Mouse (Mus musculus) WW6 (cell line): ENCODE data around the gene Frmd4a.

Experiments used
- DNase-seq: peaks from one replicate; pipeline ENCODE4 v3.0.0-alpha.2; 2013; ENCODE audit warnings: low read depth, low spot score

The Frmd4a gene

DNA sequence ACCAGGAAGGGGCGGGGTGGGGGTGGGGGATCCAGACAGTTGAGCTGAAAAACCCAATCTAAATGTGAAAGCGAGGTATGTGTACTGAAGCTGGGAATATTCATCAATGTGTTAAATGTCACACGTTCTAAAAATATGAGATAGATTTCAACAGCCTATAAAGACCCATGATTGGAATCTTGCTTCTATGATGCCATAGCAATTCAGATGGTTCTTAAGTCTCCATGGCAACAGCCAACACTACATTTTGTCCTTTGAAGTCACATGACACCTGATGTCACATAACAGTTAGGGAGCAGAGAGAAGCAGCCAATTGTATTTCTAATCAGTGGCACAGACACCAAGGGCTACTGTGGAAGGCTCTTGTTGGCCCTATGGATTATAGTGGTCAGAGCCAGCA lies 120.0 kb downstream of the Frmd4a start:
- no peak for DNase-seq

DNA sequence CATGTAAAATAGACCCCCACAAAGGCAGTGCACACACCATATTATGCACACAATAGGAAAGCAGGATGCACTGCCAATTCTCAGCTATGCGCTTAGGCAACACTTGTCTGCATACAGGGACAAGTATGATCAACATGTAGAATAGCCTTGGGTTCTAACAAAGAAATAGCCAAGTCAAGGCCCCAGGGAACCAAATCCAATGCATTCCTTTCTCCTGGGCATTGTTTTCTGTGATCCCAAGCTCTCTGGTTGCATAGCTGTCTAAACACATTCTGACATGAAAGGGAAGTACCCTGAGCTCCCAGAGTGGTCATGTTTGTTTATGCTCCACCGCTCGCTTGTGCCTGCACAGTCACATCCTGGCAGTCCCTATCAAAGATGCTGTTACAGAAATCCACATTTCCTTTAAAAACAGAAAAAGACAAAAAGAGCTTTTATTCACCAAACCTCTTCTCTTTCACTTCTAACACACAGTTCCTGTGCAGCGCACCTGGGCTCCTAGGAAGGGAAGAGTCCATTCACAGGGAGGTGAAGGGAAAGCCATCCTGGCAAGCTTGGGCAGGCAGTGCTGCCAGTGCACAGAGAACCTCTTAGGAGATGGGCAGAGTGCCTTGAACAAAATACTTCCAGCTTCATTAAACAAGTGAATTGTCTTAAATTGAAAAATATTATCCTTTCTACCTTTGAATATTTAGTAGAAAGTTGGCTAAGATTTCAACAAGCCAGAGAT lies 124.9 kb downstream of the Frmd4a start:
- DNase-seq: no peak

GRCm38 (mm10) chr2:4144424-4144823 lies 126.9 kb downstream of the Frmd4a start:
- no peak for DNase-seq

- DNase-seq: no peak
Observed at GRCm38 (mm10) chr2:4152521-4153040, 135.1 kb downstream of the Frmd4a start.

- no peak for DNase-seq
Observed at GRCm38 (mm10) chr2:4153131-4153631, 135.7 kb downstream of the Frmd4a start.

DNA sequence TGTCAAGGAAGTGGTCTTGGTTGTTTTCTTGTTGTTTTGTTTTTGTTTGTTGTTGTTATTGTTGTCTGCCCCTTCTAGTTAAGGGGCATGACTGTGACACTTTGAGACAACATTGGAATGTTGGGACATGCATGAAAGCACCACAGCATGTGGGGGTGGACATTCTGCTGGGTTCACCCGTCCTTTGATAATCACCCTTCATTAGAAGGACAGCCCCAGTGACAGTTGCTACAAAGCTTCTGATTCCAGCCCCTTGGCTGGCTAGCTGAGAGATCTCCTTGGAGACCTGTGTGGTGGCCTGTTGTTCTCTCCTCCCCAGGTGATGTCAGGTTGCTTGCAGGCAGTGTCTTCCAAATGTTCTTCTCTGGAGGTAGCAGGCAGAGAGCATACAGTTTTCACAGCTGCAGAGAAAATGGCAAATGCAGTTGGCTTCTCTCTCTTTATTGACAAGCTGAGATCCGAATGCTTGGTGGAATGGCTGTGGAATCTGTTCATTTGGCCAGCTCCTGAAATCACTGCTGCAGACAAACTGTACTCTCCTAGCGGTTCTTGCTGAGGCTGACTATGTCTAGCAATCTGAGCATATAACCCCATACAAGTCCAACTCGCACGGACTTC lies 136.6 kb downstream of the Frmd4a start:
- no peak for DNase-seq

GRCm38 (mm10) chr2:4154654-4155047 lies 137.1 kb downstream of the Frmd4a start:
- DNase-seq: no peak

DNA sequence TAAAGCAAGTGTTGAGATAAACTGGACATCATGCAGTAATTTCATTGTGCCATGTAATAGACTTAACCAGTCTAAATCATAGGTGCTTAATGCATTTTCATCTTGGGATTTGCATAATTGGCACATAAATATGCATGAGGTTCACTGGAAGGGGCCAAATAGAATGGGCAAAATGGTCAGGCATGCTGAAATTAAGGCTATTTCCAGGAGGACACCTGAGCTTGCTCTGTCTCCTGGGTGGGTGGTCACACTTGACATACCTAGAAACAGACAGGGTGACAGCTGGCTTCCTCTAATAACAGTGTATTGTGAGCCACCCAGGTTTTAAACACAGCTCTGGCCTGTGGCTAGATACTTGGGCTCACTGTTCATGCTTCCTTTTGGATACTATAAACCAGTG lies 137.9 kb downstream of the Frmd4a start:
- no peak for DNase-seq

DNA sequence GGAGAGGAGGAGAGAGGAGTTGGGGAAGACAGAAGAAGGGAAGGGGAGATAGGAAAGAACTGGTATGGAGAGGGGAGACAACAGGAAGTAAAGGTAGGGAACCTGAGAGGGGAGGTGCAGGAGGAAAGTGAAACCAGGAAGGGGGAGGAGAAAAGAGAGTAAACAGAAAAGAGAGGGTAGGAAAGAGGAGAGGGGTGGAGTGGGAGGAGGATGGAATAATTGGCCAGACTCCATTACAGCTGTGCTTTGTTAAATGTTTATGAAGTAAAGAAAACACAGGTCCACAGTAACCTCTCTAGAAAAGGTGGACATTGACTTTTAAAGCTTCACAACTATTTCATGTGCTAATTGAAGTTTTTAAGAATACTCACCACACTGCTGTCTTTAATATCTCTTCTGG lies 139.0 kb downstream of the Frmd4a start:
- DNase-seq: no peak

DNA sequence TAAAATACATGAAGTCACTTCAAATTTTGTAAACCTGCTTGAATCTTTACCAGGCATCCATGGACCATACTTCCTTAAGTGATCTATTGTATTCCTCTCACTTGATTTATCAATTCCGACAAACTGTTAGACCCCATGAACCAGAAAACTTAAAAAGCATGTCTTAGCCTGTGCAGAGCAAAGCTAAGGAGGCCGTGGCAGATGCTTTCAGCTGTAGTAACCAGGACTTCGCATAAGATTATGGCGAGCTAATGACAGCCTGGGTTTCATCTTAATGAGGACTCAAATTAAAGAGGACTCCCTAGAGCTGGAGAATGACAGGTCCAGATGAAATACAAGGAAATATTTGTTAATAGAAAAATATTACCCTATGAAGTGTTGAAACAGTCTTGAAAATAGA lies 139.9 kb downstream of the Frmd4a start:
- no peak for DNase-seq

DNA sequence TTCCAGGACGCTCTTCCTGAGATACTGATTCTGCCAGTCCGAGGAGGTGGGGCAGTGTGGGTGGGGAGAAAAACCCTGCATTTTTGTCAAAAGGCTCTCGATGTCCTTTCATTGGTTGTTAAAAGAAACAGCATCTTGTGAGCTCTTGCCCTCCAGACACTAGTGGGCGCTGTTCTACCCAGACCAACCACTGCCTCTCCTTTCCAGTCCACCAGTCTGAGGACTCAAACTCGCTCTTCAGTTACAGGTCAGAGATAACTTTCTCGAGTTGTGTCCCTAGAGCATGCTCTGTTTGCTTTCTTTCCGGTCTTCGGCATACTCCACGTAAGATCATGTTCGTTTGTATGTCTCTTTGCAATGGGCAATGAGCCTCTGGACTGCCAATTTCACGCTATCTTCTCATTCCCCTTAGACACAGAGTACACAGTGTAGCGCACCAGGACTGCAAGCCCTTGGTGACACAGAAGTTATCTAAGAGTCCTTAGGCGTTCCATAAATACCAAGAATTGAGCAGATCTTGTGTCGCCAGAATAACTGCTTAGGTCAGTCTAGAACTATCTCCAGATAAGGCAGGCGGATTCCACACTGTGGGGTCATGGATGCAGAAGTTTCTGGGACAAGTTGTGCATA lies 142.2 kb downstream of the Frmd4a start:
- peak; percentile 34 for DNase-seq

DNA sequence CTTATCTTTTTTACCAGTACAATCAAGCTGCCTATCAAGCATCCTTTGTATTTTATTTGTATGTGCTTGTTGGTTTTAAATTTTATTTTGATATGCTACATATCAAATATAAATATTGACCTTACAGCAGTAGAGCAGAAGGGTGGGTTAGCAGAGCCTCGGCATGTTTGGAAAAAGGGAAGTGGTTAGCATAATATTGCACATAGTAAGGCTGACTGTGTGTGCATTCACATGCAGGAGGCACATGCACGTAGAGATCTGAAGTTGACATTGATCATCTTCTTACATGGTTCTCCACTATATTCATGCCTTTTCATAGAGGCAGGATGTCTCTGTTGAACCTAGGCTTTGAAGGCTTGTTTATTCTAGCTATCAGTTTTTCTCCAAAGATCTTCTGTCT lies 148.7 kb downstream of the Frmd4a start:
- DNase-seq: no peak

DNA sequence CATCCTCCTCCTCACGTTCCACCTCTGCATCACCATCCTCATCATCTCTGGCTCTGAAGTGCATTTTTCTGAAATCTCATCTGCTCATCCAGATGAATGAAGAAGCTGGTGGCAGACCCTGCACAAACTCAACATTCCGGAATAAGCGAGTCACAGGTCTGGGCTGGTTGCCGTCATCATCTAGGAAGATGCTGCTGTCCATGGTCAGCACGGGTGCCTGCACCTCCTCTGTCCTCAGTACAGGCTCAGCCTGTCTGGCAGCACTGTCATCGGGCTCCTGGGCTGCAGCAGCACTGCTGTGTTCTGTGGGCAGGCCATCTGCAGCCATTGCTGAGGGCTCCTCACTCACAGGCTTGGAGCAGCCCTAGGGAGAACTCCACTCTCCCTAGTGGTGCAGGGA lies 149.6 kb downstream of the Frmd4a start:
- no peak for DNase-seq

DNA sequence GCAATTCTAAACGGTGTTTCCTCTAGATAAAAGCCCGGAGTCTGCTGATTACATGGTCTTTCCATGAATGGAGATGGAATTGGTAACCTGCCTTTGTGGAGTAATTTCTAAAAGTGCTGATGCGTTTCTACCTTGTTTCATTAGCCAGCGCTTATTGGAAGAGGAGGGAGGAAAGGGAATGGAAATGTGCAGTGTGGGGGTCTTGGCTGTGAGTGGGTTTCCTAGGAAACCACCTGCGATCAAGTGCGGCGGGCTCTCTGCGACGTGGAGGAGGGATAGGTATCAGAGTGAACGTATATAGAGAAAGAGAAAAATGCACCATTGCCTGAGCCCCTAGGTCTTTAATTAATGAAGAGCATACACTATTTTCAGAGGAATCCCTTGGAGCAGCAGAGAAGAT lies 152.2 kb downstream of the Frmd4a start:
- DNase-seq: no peak

DNA sequence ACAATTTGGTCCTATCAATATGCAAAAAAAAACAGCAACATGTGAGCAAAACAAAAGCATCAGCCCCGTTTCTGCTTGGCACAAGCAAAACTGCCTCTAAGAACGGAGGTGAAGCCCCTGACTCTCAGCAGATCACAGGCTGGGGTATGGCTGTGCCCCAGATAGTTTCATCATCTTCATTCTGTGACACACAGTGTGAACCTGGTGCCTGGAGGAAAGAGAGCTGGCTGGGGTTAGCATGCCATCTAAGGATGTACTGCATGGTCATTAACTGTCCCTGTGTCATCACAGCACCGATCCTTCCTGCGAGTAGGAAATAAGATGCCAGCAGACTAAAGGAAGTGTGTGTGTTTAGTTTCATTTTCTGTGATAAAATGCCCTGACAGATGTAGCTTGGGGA lies 152.7 kb downstream of the Frmd4a start:
- no peak for DNase-seq

GRCm38 (mm10) chr2:4184991-4185390 lies 167.5 kb downstream of the Frmd4a start:
- DNase-seq: no peak

DNA sequence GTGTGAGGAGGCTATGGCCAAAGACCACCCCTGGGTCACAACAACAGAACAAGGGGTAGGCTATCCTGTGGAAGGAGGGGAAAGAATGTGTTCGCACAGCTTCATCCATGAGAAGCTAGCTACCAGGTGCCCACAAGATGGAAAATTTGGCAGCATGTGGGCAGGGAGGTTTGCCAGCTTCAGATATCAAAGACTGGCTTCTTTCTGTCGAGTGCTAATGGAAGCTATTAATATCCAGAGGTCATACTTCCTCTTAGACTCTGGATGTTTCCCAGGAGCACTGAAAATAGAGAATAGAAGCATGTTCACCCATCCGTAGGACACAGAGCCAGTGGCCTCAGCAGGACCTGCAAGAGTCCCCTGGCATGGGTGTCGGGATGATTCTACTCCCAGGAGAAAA lies 170.0 kb downstream of the Frmd4a start:
- DNase-seq: no peak

DNA sequence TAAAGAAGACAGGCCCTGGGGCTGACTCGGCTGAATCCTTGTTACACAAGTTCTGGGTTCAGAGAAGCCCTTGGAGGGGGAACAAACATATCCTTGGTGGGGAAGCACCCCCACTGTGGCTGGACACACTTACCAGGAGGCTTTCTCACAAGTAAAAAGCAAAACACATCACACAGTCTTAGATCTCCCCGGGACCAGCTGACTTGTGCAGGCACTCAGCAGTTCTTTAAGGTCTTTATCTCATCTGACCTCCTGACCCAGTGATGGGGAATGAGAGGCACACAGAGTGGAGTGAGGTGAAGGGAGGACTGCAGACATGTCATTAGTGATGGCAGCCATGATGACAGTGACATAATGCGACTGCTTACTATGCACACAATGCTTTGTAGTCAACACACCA lies 170.8 kb downstream of the Frmd4a start:
- no peak for DNase-seq

DNA sequence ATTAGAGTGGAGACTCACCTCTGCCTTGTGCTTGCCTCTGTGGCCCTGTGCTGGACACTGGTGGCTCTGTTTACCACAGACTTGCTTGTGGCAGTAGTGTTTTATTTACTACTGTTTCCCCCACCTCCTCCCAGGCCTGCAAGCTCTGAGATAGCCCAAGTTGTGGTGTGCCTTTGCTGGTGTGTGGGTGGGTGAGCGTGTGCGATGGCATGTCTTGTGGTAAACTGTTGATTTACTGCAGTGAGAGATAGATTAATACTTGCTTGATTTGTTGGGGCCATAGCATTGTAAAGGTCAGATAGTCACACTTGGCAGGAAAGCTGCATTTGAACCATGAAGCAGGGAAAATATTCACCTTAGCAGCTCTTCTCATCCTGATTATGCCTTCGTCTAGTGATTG lies 172.8 kb downstream of the Frmd4a start:
- no peak for DNase-seq

GRCm38 (mm10) chr2:4190995-4191394 lies 173.5 kb downstream of the Frmd4a start:
- DNase-seq: no peak

GRCm38 (mm10) chr2:4193206-4193605 lies 175.7 kb downstream of the Frmd4a start:
- DNase-seq: no peak

GRCm38 (mm10) chr2:4194324-4195014 lies 177.0 kb downstream of the Frmd4a start:
- no peak for DNase-seq
